Mouse (Mus musculus) CH12.LX (cell line): ENCODE results near the gene Spire2. TPM values are rescaled to one million over a fixed set of nuclear protein-coding genes. Genes with fewer than 3 reads are reported as not detected.
A peak's percentile ranks its signal among the peaks of the same experiment; 100 is the strongest.

Experiments used
- DNase-seq: peaks from one replicate; pipeline ENCODE4 v3.0.0-alpha.2; 2013; ENCODE audit errors: extremely low read depth
- H3K27ac ChIP-seq: 2 replicates; pipeline ENCODE4 v1.5.1; 2012; ENCODE audit warnings: low read depth, mild to moderate bottlenecking, control low read depth, moderate library complexity; ENCODE audit not compliant: insufficient read depth
- H3K27me3 ChIP-seq: replicated peaks from 2 replicates; pipeline ENCODE3; 2012; ENCODE audit warnings: inconsistent platforms
- H3K36me3 ChIP-seq, 2 experiments: replicated peaks in 1 of 2; 2 replicates each; pipeline versions ENCODE3 to v1.6.1; 2012; ENCODE audit warnings: inconsistent platforms in 1 of 2, low read length in 1 of 2, mild to moderate bottlenecking in 1 of 2, mixed read lengths in 1 of 2, moderate library complexity in 1 of 2; ENCODE audit not compliant: control insufficient read depth in 1 of 2, insufficient read depth in 1 of 2
- H3K4me1 ChIP-seq, 2 experiments: 2 replicates each; pipeline ENCODE4 v1.6.1; 2012; ENCODE audit warnings: inconsistent platforms in 1 of 2, moderate library complexity in 1 of 2; ENCODE audit not compliant: insufficient read depth in 2 of 2, control insufficient read depth in 1 of 2
- H3K4me2 ChIP-seq: 2 replicates; pipeline ENCODE4 v1.6.1; 2012; ENCODE audit warnings: low read depth, mild to moderate bottlenecking, control low read depth; ENCODE audit not compliant: poor library complexity, insufficient read depth, severe bottlenecking
- H3K4me3 ChIP-seq, 3 experiments: fragments of 150-350 bp in 1 of 3; sonication (generic) in 1 of 3; replicated peaks in 1 of 3; 2 replicates each; pipeline versions ENCODE3 to v1.5.1; 2011 to 2012; ENCODE audit warnings: low read depth in 2 of 3, low read length in 2 of 3, mild to moderate bottlenecking in 2 of 3, moderate library complexity in 2 of 3, control low read depth in 1 of 3, improper control_type of control experiment in 1 of 3, inconsistent platforms in 1 of 3, mixed read lengths in 1 of 3; ENCODE audit not compliant: poor library complexity in 1 of 3
- H3K79me2 ChIP-seq: replicated peaks from 2 replicates; pipeline ENCODE4 v1.6.1; 2012; ENCODE audit warnings: mild to moderate bottlenecking, moderate library complexity; ENCODE audit not compliant: control insufficient read depth, poor library complexity, insufficient read depth, severe bottlenecking; ENCODE audit errors: extremely low read depth
- H3K9ac ChIP-seq: 2 replicates; pipeline ENCODE4 v1.6.1; 2012; ENCODE audit warnings: low read depth, mild to moderate bottlenecking, control low read depth, moderate library complexity; ENCODE audit not compliant: insufficient read depth
- H3K9me3 ChIP-seq: replicated peaks from 2 replicates; pipeline ENCODE3; 2012; ENCODE audit warnings: low read length, inconsistent platforms, mixed read lengths
- CHD1 ChIP-seq: IDR thresholded peaks from 2 replicates; pipeline ENCODE4 v1.6.1; 2012; ENCODE audit warnings: low read depth, low read length, improper control_type of control experiment, inconsistent platforms
- CTCF ChIP-seq, 2 experiments: IDR thresholded peaks in 1 of 2; conservative IDR thresholded peaks in 1 of 2; 2 replicates each; pipeline ENCODE4 v1.5.1; 2011 to 2012; ENCODE audit warnings: low read depth in 2 of 2, low read length in 2 of 2, improper control_type of control experiment in 1 of 2, inconsistent platforms in 1 of 2, mild to moderate bottlenecking in 1 of 2, moderate library complexity in 1 of 2
- EP300 ChIP-seq: IDR thresholded peaks from 2 replicates; pipeline ENCODE4 v1.6.1; 2011; ENCODE audit warnings: low read length, improper control_type of control experiment
- HCFC1 ChIP-seq: IDR thresholded peaks from 2 replicates; pipeline ENCODE4 v1.6.1; 2012; ENCODE audit warnings: low read depth, mild to moderate bottlenecking, inconsistent platforms, low read length, improper control_type of control experiment
- IRF4 ChIP-seq: IDR thresholded peaks from 2 replicates; pipeline ENCODE4 v1.6.1; 2014; ENCODE audit warnings: low read depth, mild to moderate bottlenecking, inconsistent platforms, low read length, improper control_type of control experiment
- JUND ChIP-seq: conservative IDR thresholded peaks from 2 replicates; pipeline ENCODE4 v1.6.1; 2011; ENCODE audit warnings: low read depth, low read length, improper control_type of control experiment
- MAFK ChIP-seq: IDR thresholded peaks from 2 replicates; pipeline ENCODE4 v1.6.1; 2011; ENCODE audit warnings: low read length, improper control_type of control experiment; ENCODE audit not compliant: insufficient replicate concordance
- MAX ChIP-seq: IDR thresholded peaks from 2 replicates; pipeline ENCODE4 v1.6.1; 2011; ENCODE audit warnings: low read length, improper control_type of control experiment
- MAZ ChIP-seq: IDR thresholded peaks from 2 replicates; pipeline ENCODE4 v1.6.1; 2012; ENCODE audit warnings: low read depth, mild to moderate bottlenecking, inconsistent platforms, low read length, improper control_type of control experiment, moderate library complexity
- MEF2A ChIP-seq: IDR thresholded peaks from 2 replicates; pipeline ENCODE4 v1.6.1; 2014; ENCODE audit warnings: low read depth, mild to moderate bottlenecking, inconsistent platforms, low read length, improper control_type of control experiment, borderline replicate concordance
- PAX5 ChIP-seq: IDR thresholded peaks from 2 replicates; pipeline ENCODE4 v1.6.1; 2012; ENCODE audit warnings: low read length, inconsistent platforms, mixed read lengths
- RAD21 ChIP-seq: IDR thresholded peaks from 2 replicates; pipeline ENCODE4 v1.6.1; 2011; ENCODE audit warnings: low read depth, mild to moderate bottlenecking, low read length, improper control_type of control experiment, moderate library complexity
- SMC3 ChIP-seq: IDR thresholded peaks from 2 replicates; pipeline ENCODE4 v1.6.1; 2011; ENCODE audit warnings: low read depth, low read length, improper control_type of control experiment
- USF1 ChIP-seq: IDR thresholded peaks from 2 replicates; pipeline ENCODE4 v1.6.1; 2014; ENCODE audit warnings: low read depth, mild to moderate bottlenecking, inconsistent platforms, low read length, improper control_type of control experiment
- USF2 ChIP-seq: conservative IDR thresholded peaks from 2 replicates; pipeline ENCODE4 v1.6.1; 2011; ENCODE audit warnings: low read depth, low read length, improper control_type of control experiment
- ZNF384 ChIP-seq: IDR thresholded peaks from 2 replicates; pipeline ENCODE4 v1.6.1; 2012; ENCODE audit warnings: low read depth, low read length, improper control_type of control experiment, inconsistent platforms
- dilution Hi-C: fragments of 300-500 bp; cut with MboI; formaldehyde crosslinking; loops from 2 replicates; pipeline ENCODE4 v1.14.3; 2020; ENCODE audit warnings: low sequenced_read_pairs; ENCODE audit not compliant: extremely low pct_unique_long_range_greater_than_20kb, extremely low pct_ligation_motif_present
- in situ Hi-C: fragments of 300-500 bp; cut with MboI; formaldehyde crosslinking; loops from 3 replicates; pipeline ENCODE4 v1.14.3; 2019; ENCODE audit warnings: low sequenced_read_pairs, low pct_ligation_motif_present, low pct_unique_long_range_greater_than_20kb, mixed read lengths
- polyA plus RNA-seq: library from polyadenylated mRNA; unstranded; fragments of >175 nt; gene quantifications from 2 replicates; pipeline ENCODE4 v1.2.1, GENCODE M21; 2012; ENCODE audit warnings: low read depth; ENCODE audit not compliant: insufficient read length
- total RNA-seq, 2 experiments: library from RNA; depleted of rRNA; stranded (reverse); fragments of 300-350 nt in 1 of 2; fragments of >200 nt in 1 of 2; gene quantifications; 2 replicates each; pipeline ENCODE4 v1.2.3; 2012 to 2014

Spire2 gene
- total and polyA plus RNA-seq, 3 experiments: 1.1 to 2.9 (median 2.6) TPM

- DNase-seq: no peak
- TF ChIP-seq MAX (no peak), HCFC1 (no peak), JUND (no peak), PAX5 (no peak), CHD1 (no peak), MEF2A (no peak), USF1 (no peak)
- H3K4me1 ChIP-seq: peaks cover 6 to 17% of the 10 kb centered on the region in 2 experiments
Observed at GRCm38 (mm10) chr8:123349073-123349472, 16.6 kb downstream of the Spire2 start.

GRCm38 (mm10) chr8:123352118-123352517 is 19.6 kb downstream of the Spire2 start:
- H3K4me2 ChIP-seq: no peak overlapping the region
- H3K9ac ChIP-seq: no peak overlapping the region
- peaks cover 0 to 5% of the 10 kb centered on the region in 2 experiments for H3K36me3 ChIP-seq
- in situ Hi-C loops (no loop called here), dilution Hi-C loops (no loop called here)
- H3K27me3 ChIP-seq: no peaks in the 10 kb centered on the region
- H3K79me2 ChIP-seq: no peaks in the 10 kb centered on the region
- H3K27ac ChIP-seq: no peak overlapping the region
- no peak for DNase-seq
- TF ChIP-seq EP300 (no peak), USF2 (no peak), MAFK (peak; percentile 57; the same call in 1 of the 2 replicates), IRF4 (no peak)
- H3K4me1 ChIP-seq: peaks cover 0 to 3% of the 10 kb centered on the region in 2 experiments; a peak in 1 of 4 replicates
- no peaks in the 10 kb centered on the region for H3K9me3 ChIP-seq
- no peak overlapping the region for H3K4me3 ChIP-seq

More at GRCm38 (mm10) chr8:123349073-123349472, 16.6 kb downstream of the Spire2 start:
- in situ Hi-C loops: no loop called here
- Histone ChIP-seq H3K27me3 (no peaks in the 10 kb centered on the region), H3K9ac (no peak overlapping the region), H3K79me2 (no peaks in the 10 kb centered on the region), H3K36me3 (no peaks in the 10 kb centered on the region), H3K9me3 (no peaks in the 10 kb centered on the region), H3K4me3 (no peak overlapping the region), H3K4me2 (no peak overlapping the region), H3K27ac (no peak overlapping the region)
- dilution Hi-C loops: no loop called here

GRCm38 (mm10) chr8:123352786-123353185 is 20.3 kb downstream of the Spire2 start:
- Histone ChIP-seq H3K4me2 (no peak overlapping the region), H3K27ac (no peak overlapping the region), H3K27me3 (no peaks in the 10 kb centered on the region), H3K4me1 (peaks cover 0 to 3% of the 10 kb centered on the region in 2 experiments; a peak in 1 of 4 replicates), H3K4me3 (no peak overlapping the region), H3K36me3 (peaks cover 0 to 8% of the 10 kb centered on the region in 2 experiments), H3K9ac (no peak overlapping the region), H3K79me2 (no peaks in the 10 kb centered on the region), H3K9me3 (no peaks in the 10 kb centered on the region)
- peak; percentile 25 for DNase-seq
- dilution Hi-C loops: no loop called here
- peak; percentile 53; the same call in 1 of the 2 replicates for TF ChIP-seq ZNF384
- peak; percentile 68 for TF ChIP-seq RAD21
- TF ChIP-seq MAZ: no peak
- TF ChIP-seq CHD1: no peak
- no peak for TF ChIP-seq PAX5
- peak in 1 of 2 experiments; percentile 73; a peak in 2 of 4 replicates for TF ChIP-seq CTCF (conservative IDR thresholded peaks at IDR 0.05 in 1 of 2, IDR thresholded peaks at IDR 0.05 in 1 of 2; ENCODE audit: low read depth in 2 of 2, low read length in 2 of 2)
- peak; percentile 58 for TF ChIP-seq SMC3
- in situ Hi-C loops: no loop called here
